15 mouse cellular contexts compared by ENCODE assay signal in genomic region chr2:61592095-61592494, GRCm38 (mm10). TPM values are rescaled to one million over a fixed set of nuclear protein-coding genes. Genes with fewer than 3 reads are reported as not detected.
DNase-seq lines count a peak whose midpoint lies in the region; ATAC-seq lines count a peak whose summit lies in the region.
"Had no signal": no experiment of that assay in that cellular context is flagged by ENCODE, and none has a peak within 500 bp of the region (broad histone marks: within the 10 kb centered on the region; RNA-seq: fewer than 3 reads in every experiment).

No protein-coding gene starts in this region.

- H3K27ac ChIP-seq in liver, embryonic 13.5 days: peak overlapping the region; percentile 61
- H3K27ac ChIP-seq: embryonic facial prominence, embryonic 13.5 days; hindbrain, embryonic 14.5 days; neural tube, embryonic 12.5 days; stomach, embryonic 15.5 days had no signal

- intact Hi-C loops in left cerebral cortex, postnatal 10 days (cut with DNase I): no loop called here

- no peaks in the 10 kb centered on the region for H3K9me3 ChIP-seq in liver, embryonic 13.5 days (replicated peaks)
- H3K9me3 ChIP-seq: embryonic facial prominence, embryonic 13.5 days; heart, embryonic 15.5 days; lung, embryonic 15.5 days; neural tube, embryonic 12.5 days; stomach, embryonic 15.5 days had no signal

- H3K9ac ChIP-seq in liver, embryonic 13.5 days: no peak overlapping the region
- H3K9ac ChIP-seq: embryonic facial prominence, embryonic 13.5 days; heart, embryonic 15.5 days; hindbrain, embryonic 14.5 days; neural tube, embryonic 12.5 days; stomach, embryonic 15.5 days had no signal

- no peaks in the 10 kb centered on the region for H3K36me3 ChIP-seq in liver, embryonic 13.5 days
- H3K36me3 ChIP-seq: embryonic facial prominence, embryonic 13.5 days; heart, embryonic 15.5 days; lung, embryonic 15.5 days; neural tube, embryonic 12.5 days; stomach, embryonic 15.5 days had no signal

- peak; percentile 31; the same call in 1 of the 2 replicates for ATAC-seq in erythroblast, adult 5-6 weeks (replicated peaks; ENCODE audit: low FRiP score, poor library complexity, severe bottlenecking)
- peak; percentile 58 for ATAC-seq in liver, embryonic 13.5 days (ENCODE audit: low read depth)
- no peak for ATAC-seq in megakaryocyte, adult 5-6 weeks (ENCODE audit: poor library complexity, severe bottlenecking)

- 76% methylated on average over 3 of the region's 3 CpGs for WGBS in liver, embryonic 13.5 days (ENCODE audit: insufficient replicate concordance)

- no peak overlapping the region for H3K4me3 ChIP-seq in liver, embryonic 13.5 days (replicated peaks)

- H3K4me2 ChIP-seq in liver, embryonic 13.5 days: peak overlapping the region; percentile 34

- DNase-seq in thymus, postnatal 14 days: peak; percentile 6
- no peak for DNase-seq in thymus, postnatal 10 days (ENCODE audit: low spot score in 2 of 2)
- DNase-seq in liver, embryonic 13.5 days: peak; percentile 40
- no peak for DNase-seq in spleen, adult 12 weeks (ENCODE audit: low spot score)
- DNase-seq in left cerebral cortex, postnatal 10 days (ENCODE audit: extremely low spot score in 1 of 2, low spot score in 2 of 2): no peak
- DNase-seq: embryo, embryonic 11 days; retina, postnatal 1 day had no signal

- H3K4me1 ChIP-seq in liver, embryonic 13.5 days (replicated peaks): peaks cover 25% of the 10 kb centered on the region
- H3K4me1 ChIP-seq: heart, embryonic 15.5 days; stomach, embryonic 15.5 days had no signal

- H3K27me3 ChIP-seq in liver, embryonic 13.5 days: no peaks in the 10 kb centered on the region
- H3K27me3 ChIP-seq: embryonic facial prominence, embryonic 13.5 days; heart, embryonic 15.5 days; lung, embryonic 15.5 days; neural tube, embryonic 12.5 days; stomach, embryonic 15.5 days had no signal

RNA-seq across cellular contexts. Expression of gene Tank, which starts 13.7 kb away (rescaled TPM):
- total RNA-seq in erythroblast, adult 5-6 weeks (2015; ENCODE audit: low replicate concordance): 88.4 and 102 TPM in 2 replicates
- 65.1 and 67.1 TPM in 2 replicates for total RNA-seq in erythroblast, adult 5-6 weeks (2017; ENCODE audit: low replicate concordance)
- polyA plus RNA-seq in liver, embryonic 13.5 days (2015; fragmentation: Nextera tagmentation; extraction: Ambion mirVana): 24.1 and 32.7 TPM in 2 replicates
- total RNA-seq in megakaryocyte, adult 5-6 weeks (2015): 146 and 167 TPM in 2 replicates
- 112 and 113 TPM in 2 replicates for total RNA-seq in megakaryocyte, adult 5-6 weeks (2017)
- total RNA-seq in left cerebral cortex, postnatal 10 days (2021): 10 to 100 TPM; 24.2 TPM

Comparison
In these comparisons a context has a peak if more than half of its experiments do, and no peak if none do; other contexts are left out.
1. DNase-seq: peak in thymus, postnatal 14 days (single experiment) and liver, embryonic 13.5 days (single experiment); none in thymus, postnatal 10 days (0 of 2), spleen, adult 12 weeks (single experiment) and left cerebral cortex, postnatal 10 days (0 of 2).